11 mouse cellular contexts compared by ENCODE assay signal in genomic region chr5:130757517-130757916, GRCm38 (mm10).
DNase-seq lines count a peak whose midpoint lies in the region; ATAC-seq lines count a peak whose summit lies in the region.
"Had no signal": no experiment of that assay in that cellular context is flagged by ENCODE, and none has a peak within 500 bp of the region (broad histone marks: within the 10 kb centered on the region; RNA-seq: fewer than 3 reads in every experiment).

No protein-coding gene starts in this region.

- no peak overlapping the region for H3K9ac ChIP-seq in hindbrain, embryonic 14.5 days
- no peak overlapping the region for H3K9ac ChIP-seq in hindbrain, embryonic 16.5 days (ENCODE audit: low read depth, low read length)
- H3K9ac ChIP-seq in midbrain, embryonic 14.5 days (replicated peaks; ENCODE audit: low read length) = no peak overlapping the region
- H3K9ac ChIP-seq in midbrain, embryonic 13.5 days (replicated peaks) = no peak overlapping the region
- H3K9ac ChIP-seq: forebrain, embryonic 13.5 days; lung, embryonic 15.5 days; stomach, embryonic 15.5 days had no signal

- H3K4me1 ChIP-seq in hindbrain, embryonic 14.5 days (replicated peaks; ENCODE audit: control insufficient read depth, insufficient read depth, low read length) = no peaks in the 10 kb centered on the region
- H3K4me1 ChIP-seq in hindbrain, embryonic 16.5 days (ENCODE audit: control insufficient read depth, insufficient read depth, low read depth, low read length) = no peaks in the 10 kb centered on the region
- no peaks in the 10 kb centered on the region for H3K4me1 ChIP-seq in midbrain, embryonic 14.5 days (ENCODE audit: control insufficient read depth, insufficient read depth, low read length)
- no peaks in the 10 kb centered on the region for H3K4me1 ChIP-seq in midbrain, embryonic 13.5 days (replicated peaks)
- no peaks in the 10 kb centered on the region for H3K4me1 ChIP-seq in forebrain, embryonic 10.5 days
- H3K4me1 ChIP-seq: forebrain, embryonic 13.5 days; lung, embryonic 15.5 days; stomach, embryonic 15.5 days had no signal

- 90% methylated on average over 3 of the region's 3 CpGs for WGBS in hindbrain, embryonic 14.5 days
- 94% methylated on average over 3 of the region's 3 CpGs for whole genome bisulfite sequencing in hindbrain, embryonic 16.5 days
- WGBS in midbrain, embryonic 14.5 days = 92% methylated on average over 3 of the region's 3 CpGs
- whole genome bisulfite sequencing in midbrain, embryonic 13.5 days = 88% methylated on average over 3 of the region's 3 CpGs
- 87% methylated on average over 3 of the region's 3 CpGs for WGBS in forebrain, embryonic 10.5 days

- H3K27me3 ChIP-seq in hindbrain, embryonic 14.5 days (ENCODE audit: control insufficient read depth, insufficient read depth, low read length) = no peaks in the 10 kb centered on the region
- H3K27me3 ChIP-seq in hindbrain, embryonic 16.5 days (replicated peaks; ENCODE audit: control insufficient read depth, insufficient read depth, low read length) = no peaks in the 10 kb centered on the region
- no peaks in the 10 kb centered on the region for H3K27me3 ChIP-seq in midbrain, embryonic 14.5 days (ENCODE audit: control insufficient read depth, insufficient read depth, low read length)
- H3K27me3 ChIP-seq in midbrain, embryonic 13.5 days = no peaks in the 10 kb centered on the region
- H3K27me3 ChIP-seq in forebrain, embryonic 10.5 days (ENCODE audit: poor library complexity, severe bottlenecking) = no peaks in the 10 kb centered on the region
- H3K27me3 ChIP-seq: forebrain, embryonic 13.5 days; lung, embryonic 15.5 days; stomach, embryonic 15.5 days had no signal

- DNase-seq in hindbrain, embryonic 14.5 days (ENCODE audit: low spot score) = peak; percentile 36
- peak; percentile 19 for DNase-seq in midbrain, embryonic 14.5 days
- DNase-seq in NIH3T3 (ENCODE audit: low read depth) = peak; percentile 14
- DNase-seq in mesoderm, embryonic 11.5 days (ENCODE audit: low read depth, low spot score) = peak; percentile 11
- no peak for DNase-seq in forebrain, embryonic 10.5 days (ENCODE audit: extremely low spot score, low spot score)
- no peak for DNase-seq in ovary, postnatal 36 days (ENCODE audit: low spot score)

- no peak overlapping the region for H3K27ac ChIP-seq in hindbrain, embryonic 14.5 days
- H3K27ac ChIP-seq in hindbrain, embryonic 16.5 days (ENCODE audit: low read depth, low read length) = no peak overlapping the region
- no peak overlapping the region for H3K27ac ChIP-seq in midbrain, embryonic 14.5 days (replicated peaks; ENCODE audit: low read depth, low read length)
- no peak overlapping the region for H3K27ac ChIP-seq in midbrain, embryonic 13.5 days
- H3K27ac ChIP-seq in forebrain, embryonic 10.5 days = no peak overlapping the region
- H3K27ac ChIP-seq: forebrain, embryonic 13.5 days; lung, embryonic 15.5 days; stomach, embryonic 15.5 days had no signal

- H3K9me3 ChIP-seq in hindbrain, embryonic 14.5 days (ENCODE audit: control insufficient read depth, low read length) = peaks cover 5% of the 10 kb centered on the region; the same call in 1 of the 2 replicates
- H3K9me3 ChIP-seq in hindbrain, embryonic 16.5 days (ENCODE audit: control insufficient read depth, low read length) = no peaks in the 10 kb centered on the region
- H3K9me3 ChIP-seq in midbrain, embryonic 14.5 days (ENCODE audit: control insufficient read depth, low read length) = peaks cover 5% of the 10 kb centered on the region; the same call in 1 of the 2 replicates
- H3K9me3 ChIP-seq in midbrain, embryonic 13.5 days = no peaks in the 10 kb centered on the region
- peaks cover 2% of the 10 kb centered on the region; the same call in 1 of the 2 replicates for H3K9me3 ChIP-seq in forebrain, embryonic 10.5 days
- H3K9me3 ChIP-seq: lung, embryonic 15.5 days; stomach, embryonic 15.5 days had no signal

- ATAC-seq in hindbrain, embryonic 14.5 days (ENCODE audit: low FRiP score) = no peak
- ATAC-seq in hindbrain, embryonic 16.5 days = no peak
- no peak for ATAC-seq in midbrain, embryonic 14.5 days (ENCODE audit: low FRiP score, low TSS enrichment)
- ATAC-seq in midbrain, embryonic 13.5 days = no peak
- ATAC-seq: forebrain, embryonic 13.5 days had no signal

- no peaks in the 10 kb centered on the region for H3K36me3 ChIP-seq in hindbrain, embryonic 14.5 days (replicated peaks; ENCODE audit: control insufficient read depth, insufficient read depth)
- H3K36me3 ChIP-seq in hindbrain, embryonic 16.5 days (ENCODE audit: control insufficient read depth, insufficient read depth, low read length) = no peaks in the 10 kb centered on the region
- no peaks in the 10 kb centered on the region for H3K36me3 ChIP-seq in midbrain, embryonic 14.5 days (ENCODE audit: control insufficient read depth, insufficient read depth, low read length)
- H3K36me3 ChIP-seq in midbrain, embryonic 13.5 days = no peaks in the 10 kb centered on the region
- no peaks in the 10 kb centered on the region for H3K36me3 ChIP-seq in forebrain, embryonic 10.5 days (replicated peaks)
- H3K36me3 ChIP-seq: lung, embryonic 15.5 days; stomach, embryonic 15.5 days had no signal

- H3K4me3 ChIP-seq in hindbrain, embryonic 14.5 days (replicated peaks; ENCODE audit: low read length) = no peak overlapping the region
- no peak overlapping the region for H3K4me3 ChIP-seq in hindbrain, embryonic 16.5 days (ENCODE audit: low read length)
- H3K4me3 ChIP-seq in midbrain, embryonic 14.5 days (replicated peaks; ENCODE audit: low read depth, low read length) = no peak overlapping the region
- H3K4me3 ChIP-seq in midbrain, embryonic 13.5 days (replicated peaks) = no peak overlapping the region
- H3K4me3 ChIP-seq in forebrain, embryonic 10.5 days = no peak overlapping the region
- H3K4me3 ChIP-seq: forebrain, embryonic 13.5 days; lung, embryonic 15.5 days; stomach, embryonic 15.5 days had no signal

- no peak overlapping the region for H3K4me2 ChIP-seq in hindbrain, embryonic 14.5 days (replicated peaks)
- H3K4me2 ChIP-seq in hindbrain, embryonic 16.5 days (ENCODE audit: low read length) = no peak overlapping the region
- H3K4me2 ChIP-seq in midbrain, embryonic 14.5 days (ENCODE audit: low read length) = no peak overlapping the region
- H3K4me2 ChIP-seq in midbrain, embryonic 13.5 days (replicated peaks) = no peak overlapping the region
- H3K4me2 ChIP-seq: forebrain, embryonic 13.5 days; lung, embryonic 15.5 days; stomach, embryonic 15.5 days had no signal

Comparison
In these comparisons a context has a peak if more than half of its experiments do, and no peak if none do; other contexts are left out.
1. DNase-seq: peak in hindbrain, embryonic 14.5 days (single experiment), midbrain, embryonic 14.5 days (single experiment), NIH3T3 (single experiment) and mesoderm, embryonic 11.5 days (single experiment); none in forebrain, embryonic 10.5 days (single experiment) and ovary, postnatal 36 days (single experiment).